Mouse (Mus musculus): ENCODE results near the gene Ckap5.

DNA sequence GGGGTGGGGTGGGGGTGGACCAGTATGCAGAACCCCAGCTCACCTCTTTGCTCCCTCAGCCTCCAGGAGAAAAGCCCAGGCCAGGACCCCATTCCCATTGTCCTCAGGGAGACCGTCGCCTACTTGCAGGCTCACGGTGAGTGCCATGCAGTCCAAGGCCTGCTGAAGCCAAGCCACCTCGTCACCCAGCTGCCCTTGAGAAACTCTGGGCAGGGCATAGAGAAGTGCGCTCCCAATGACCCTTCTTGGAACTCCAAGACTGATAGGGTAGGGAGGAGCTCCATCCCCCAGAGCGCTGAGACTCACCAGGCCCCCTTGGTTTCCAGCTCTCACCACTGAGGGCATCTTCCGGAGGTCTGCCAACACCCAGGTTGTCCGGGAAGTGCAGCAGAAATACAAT is 142.8 kb downstream of the Ckap5 start:
- TF ChIP-seq CTCF (IDR thresholded peaks at IDR 0.05; ENCODE audit: insufficient read depth, low read depth, low read length), result no peak
- TF ChIP-seq POLR2A (IDR thresholded peaks at IDR 0.05; ENCODE audit: insufficient read depth, low read depth, low read length), result no peak
